Mouse (Mus musculus) thymus, adult 2 months (tissue): ENCODE measurements at regions not wholly inside any gene's neighbourhood (a gene's known extent, or its start where the extent isn't known, plus 50 kb on each side); places are given as distances from the start of the nearest gene placed in this dataset.

ENCODE experiments used
- DNase-seq: peaks from one replicate; pipeline ENCODE4 v3.0.0; 2021
- H3K27ac ChIP-seq: fragments of 200-500 bp; 2 replicates; pipeline ENCODE4 v1.5.1; 2012; ENCODE audit warnings: low read length, control low read depth; ENCODE audit not compliant: control insufficient read depth, insufficient read depth
- H3K27me3 ChIP-seq: fragments of 200-500 bp; 2 replicates; pipeline ENCODE4 v1.6.1; 2012; ENCODE audit warnings: mild to moderate bottlenecking, low read length, moderate library complexity, mixed read lengths; ENCODE audit not compliant: control insufficient read depth, insufficient read depth
- H3K36me3 ChIP-seq: fragments of 200-500 bp; 2 replicates; pipeline ENCODE4 v1.6.1; 2012; ENCODE audit warnings: mild to moderate bottlenecking, low read length, moderate library complexity; ENCODE audit not compliant: control insufficient read depth, insufficient read depth
- H3K4me1 ChIP-seq: fragments of 200-500 bp; replicated peaks from 2 replicates; pipeline ENCODE4 v1.6.1; 2012; ENCODE audit warnings: low read length; ENCODE audit not compliant: control insufficient read depth, insufficient read depth
- H3K4me3 ChIP-seq: fragments of 200-500 bp; 2 replicates; pipeline ENCODE4 v1.5.1; 2012; ENCODE audit warnings: mild to moderate bottlenecking, low read length, control low read depth, moderate library complexity; ENCODE audit not compliant: control insufficient read depth, insufficient read depth
- CTCF ChIP-seq: fragments of 200-500 bp; IDR thresholded peaks from 2 replicates; pipeline ENCODE4 v1.5.1; 2012; ENCODE audit warnings: mild to moderate bottlenecking, control low read depth, low read length, moderate library complexity, borderline replicate concordance; ENCODE audit not compliant: control insufficient read depth, poor library complexity, insufficient read depth; ENCODE audit errors: extremely low read depth
- POLR2A ChIP-seq: fragments of 200-500 bp; IDR thresholded peaks from 2 replicates; pipeline ENCODE4 v1.6.1; 2012; ENCODE audit warnings: mild to moderate bottlenecking, low read length, control low read depth, moderate library complexity; ENCODE audit not compliant: control insufficient read depth, poor library complexity, insufficient read depth; ENCODE audit errors: extremely low read depth
- WGBS: fragments of 180-500 bp; shearing (Covaris S2); methylation state at CpG from one replicate; pipeline ENCODE4 v1.1.7; 2018; 5-methylcytosine and 5-hydroxymethylcytosine counted together

- no peaks in the 10 kb centered on the region for H3K36me3 ChIP-seq
- 97% methylated on average over 11 of the region's 11 CpGs for WGBS
- TF ChIP-seq CTCF (no peak), POLR2A (no peak)
- no peak overlapping the region for H3K27ac ChIP-seq
- no peaks in the 10 kb centered on the region for H3K27me3 ChIP-seq
- H3K4me1 ChIP-seq: peaks cover 66% of the 10 kb centered on the region
- DNase-seq: no peak
- no peak overlapping the region for H3K4me3 ChIP-seq
These were observed 189.5 kb upstream of the Map3k1 start for GRCm38 (mm10) chr13:111997980-111998945.

DNA sequence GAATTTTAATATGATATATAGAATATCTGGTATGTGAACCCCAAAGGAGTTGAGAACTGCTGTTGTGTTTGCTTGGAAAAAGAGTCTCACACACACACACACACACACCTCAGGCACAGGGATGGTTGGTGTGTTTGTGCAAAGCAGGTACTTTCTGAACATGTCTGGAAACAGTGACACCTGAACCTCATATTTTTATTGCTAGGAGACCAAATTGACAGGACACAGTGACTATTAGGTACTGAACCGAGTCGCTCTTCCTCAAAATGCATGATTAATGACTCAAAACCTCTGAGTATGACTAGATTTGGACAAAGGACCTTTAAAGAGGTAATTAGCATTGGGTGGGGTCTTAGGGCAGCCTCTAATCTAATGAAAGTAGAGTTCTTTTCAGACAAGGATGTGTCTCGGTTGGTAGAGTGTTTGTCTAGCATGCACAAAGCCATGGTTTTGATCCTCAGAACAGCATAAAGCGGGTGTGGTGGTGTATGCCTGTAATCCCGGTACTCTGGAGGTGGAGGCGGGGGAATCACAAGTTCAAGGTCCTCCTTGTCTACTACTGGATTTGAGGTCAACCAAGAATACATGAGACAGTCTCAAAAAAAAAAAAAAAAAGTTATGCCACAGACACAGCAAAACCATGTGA lies 191.0 kb upstream of the Map3k1 start:
- no peaks in the 10 kb centered on the region for H3K27me3 ChIP-seq
- H3K27ac ChIP-seq: peak overlapping the region; percentile 95
- no peaks in the 10 kb centered on the region for H3K36me3 ChIP-seq
- H3K4me3 ChIP-seq: no peak overlapping the region
- TF ChIP-seq POLR2A: no peak
- no peak for TF ChIP-seq CTCF
- WGBS: 74% methylated on average over 6 of the region's 6 CpGs
- H3K4me1 ChIP-seq: peaks cover 69% of the 10 kb centered on the region
- DNase-seq: no peak

DNA sequence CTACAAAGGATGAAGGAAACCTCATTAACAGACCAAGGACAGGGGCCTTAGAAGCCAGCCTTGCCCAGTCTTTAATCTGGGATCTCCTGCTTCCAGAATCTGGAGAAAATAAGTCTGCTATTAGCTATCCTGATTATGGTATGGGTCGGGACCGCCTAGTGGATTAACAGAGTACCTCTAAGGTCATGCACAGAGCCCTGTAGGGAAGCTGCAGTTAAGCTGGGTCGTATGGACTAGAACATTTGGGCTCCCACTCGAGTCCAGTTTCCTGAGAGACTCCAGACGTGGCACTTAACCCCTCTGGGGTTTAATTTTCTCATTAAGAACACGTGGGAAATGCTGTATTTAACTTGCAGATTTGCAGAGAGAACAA lies 191.5 kb upstream of the Map3k1 start:
- 25% methylated on average over 6 of the region's 6 CpGs for WGBS

GRCm38 (mm10) chr13:112000696-112001095 lies 191.9 kb upstream of the Map3k1 start:
- peak overlapping the region; percentile 95 for H3K27ac ChIP-seq
- no peaks in the 10 kb centered on the region for H3K27me3 ChIP-seq
- DNase-seq: no peak
- TF ChIP-seq CTCF (no peak), POLR2A (no peak)
- no peak overlapping the region; the same call in 1 of the 2 replicates for H3K4me3 ChIP-seq
- 2% methylated on average over 5 of the region's 5 CpGs for WGBS
- H3K36me3 ChIP-seq: no peaks in the 10 kb centered on the region
- peaks cover 60% of the 10 kb centered on the region for H3K4me1 ChIP-seq

More for the DNA sequence above, 191.5 kb upstream of the Map3k1 start:
- no peak for TF ChIP-seq CTCF
- TF ChIP-seq POLR2A: no peak
- Histone ChIP-seq H3K4me1 (peaks cover 64% of the 10 kb centered on the region), H3K27ac (peak overlapping the region; percentile 95), H3K27me3 (no peaks in the 10 kb centered on the region), H3K36me3 (no peaks in the 10 kb centered on the region), H3K4me3 (no peak overlapping the region)
- no peak for DNase-seq

DNA sequence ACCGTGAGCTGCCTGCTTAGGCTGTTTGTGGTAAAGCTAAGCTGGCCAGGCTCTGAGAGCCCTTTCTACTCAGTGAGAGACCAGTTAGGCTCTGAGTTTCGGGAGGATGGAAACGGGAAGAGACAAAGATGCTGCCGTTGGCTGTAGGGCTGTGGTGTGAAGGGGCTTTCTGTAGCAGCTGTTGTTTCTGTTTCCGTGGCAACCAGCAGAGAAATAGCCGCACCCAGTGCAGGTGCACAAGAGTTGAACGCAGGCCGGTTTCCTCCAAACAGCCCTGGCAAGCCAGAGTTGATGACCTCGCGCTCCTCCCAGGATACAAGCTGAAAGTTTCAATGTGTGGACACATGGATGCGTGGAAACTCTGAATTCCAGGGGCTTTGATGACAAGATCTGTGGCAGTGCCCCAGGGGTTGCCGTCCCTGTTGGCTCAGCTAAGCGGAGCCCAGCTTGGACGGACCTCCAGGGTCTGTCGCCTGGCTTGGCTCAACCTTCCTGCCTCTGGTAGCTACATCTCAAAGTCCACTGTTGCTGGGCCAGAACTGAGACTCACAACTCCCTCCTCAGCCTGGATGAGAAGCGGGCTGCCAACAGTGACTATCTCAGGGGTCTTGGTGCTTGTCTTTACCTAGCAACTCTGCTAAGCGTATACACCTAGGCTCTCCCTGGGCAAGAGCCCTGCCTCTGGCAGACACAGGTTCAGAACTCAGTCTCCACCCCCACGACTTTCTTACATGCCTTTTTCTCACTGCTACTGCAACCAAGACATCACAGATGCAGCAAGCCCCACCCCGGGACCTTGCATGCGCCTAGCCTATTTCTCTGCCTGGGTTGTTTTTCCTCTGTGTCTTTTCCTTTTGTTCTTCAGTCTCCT lies 192.6 kb upstream of the Map3k1 start:
- H3K27ac ChIP-seq: peak overlapping the region; percentile 97
- WGBS: 5% methylated on average over 20 of the region's 20 CpGs
- H3K36me3 ChIP-seq: no peaks in the 10 kb centered on the region
- no peaks in the 10 kb centered on the region for H3K27me3 ChIP-seq
- TF ChIP-seq CTCF (0 out of 2 replicates have a peak, but pooled peaks have one; percentile 26), POLR2A (peak; percentile 56; the same call in 1 of the 2 replicates)
- peak; percentile 85 for DNase-seq
- peaks cover 53% of the 10 kb centered on the region for H3K4me1 ChIP-seq
- peak overlapping the region; percentile 27 for H3K4me3 ChIP-seq
